ENCODE assay signal across 8 mouse cellular contexts in genomic region chr15:5241304-5242201, GRCm38 (mm10). TPM values are rescaled to one million over a fixed set of nuclear protein-coding genes. Genes with fewer than 3 reads are reported as not detected.
DNase-seq lines count a peak whose midpoint lies in the region; ATAC-seq and TF ChIP-seq lines count a peak whose summit lies in the region.

No protein-coding gene starts in this region.

- peak; percentile 39 for TF ChIP-seq CTCF in liver, embryonic 14.5 days (IDR thresholded peaks at IDR 0.05; ENCODE audit: low read depth)

- H3K27ac ChIP-seq in forebrain, embryonic 14.5 days (ENCODE audit: low read depth, low read length) = no peak overlapping the region
- H3K27ac ChIP-seq in hindbrain, embryonic 12.5 days = no peak overlapping the region
- no peak overlapping the region for H3K27ac ChIP-seq in liver, embryonic 14.5 days
- no peak overlapping the region for H3K27ac ChIP-seq in neural tube, embryonic 13.5 days (replicated peaks)

- TF ChIP-seq EP300 in liver, embryonic 14.5 days (IDR thresholded peaks at IDR 0.05; ENCODE audit: low read depth) = no peak

- peak overlapping the region; percentile 56 for H3K9ac ChIP-seq in forebrain, embryonic 14.5 days (ENCODE audit: low read length)
- H3K9ac ChIP-seq in hindbrain, embryonic 12.5 days = no peak overlapping the region; the same call in 1 of the 2 replicates
- peak overlapping the region; percentile 53 for H3K9ac ChIP-seq in liver, embryonic 14.5 days (replicated peaks)
- H3K9ac ChIP-seq in neural tube, embryonic 13.5 days = peak overlapping the region; percentile 70

- peak overlapping the region; percentile 38 for H3K4me3 ChIP-seq in forebrain, embryonic 14.5 days (ENCODE audit: low read depth, low read length)
- H3K4me3 ChIP-seq in hindbrain, embryonic 12.5 days = peak overlapping the region; percentile 47
- H3K4me3 ChIP-seq in liver, embryonic 14.5 days (ENCODE audit: insufficient read depth in 1 of 2, low read depth in 2 of 2, low read length in 2 of 2) = peak overlapping the region; percentile 70 to 80
- peak overlapping the region; percentile 56 for H3K4me3 ChIP-seq in neural tube, embryonic 13.5 days

- DNase-seq in gastrocnemius, adult 18-20 months (ENCODE audit: low spot score) = peak; percentile 23
- DNase-seq in gastrocnemius, adult 8-10 months (ENCODE audit: low spot score in 2 of 2) = no peak
- peak; percentile 92 for DNase-seq in NIH3T3 (ENCODE audit: low read depth)
- DNase-seq in forebrain, embryonic 14.5 days (ENCODE audit: low spot score) = peak; percentile 67
- peak; percentile 44 to 52 (median 49) for DNase-seq in liver, embryonic 14.5 days (ENCODE audit: low read depth in 3 of 3, low spot score in 3 of 3)
- DNase-seq in cerebellum, adult 9-11 months = no peak

- H3K4me2 ChIP-seq in forebrain, embryonic 14.5 days (ENCODE audit: low read length) = peak overlapping the region; percentile 79
- H3K4me2 ChIP-seq in hindbrain, embryonic 12.5 days (replicated peaks) = peak overlapping the region; percentile 90
- peak overlapping the region; percentile 100 for H3K4me2 ChIP-seq in liver, embryonic 14.5 days (ENCODE audit: low read depth)
- peak overlapping the region; percentile 84 for H3K4me2 ChIP-seq in neural tube, embryonic 13.5 days

- peaks cover 37% of the 10 kb centered on the region for H3K27me3 ChIP-seq in forebrain, embryonic 14.5 days (replicated peaks; ENCODE audit: control insufficient read depth, insufficient read depth, low read length)
- peaks cover 62% of the 10 kb centered on the region for H3K27me3 ChIP-seq in hindbrain, embryonic 12.5 days
- H3K27me3 ChIP-seq in liver, embryonic 14.5 days (ENCODE audit: control insufficient read depth, insufficient read depth, low read length) = peaks cover 6% of the 10 kb centered on the region
- peaks cover 64% of the 10 kb centered on the region for H3K27me3 ChIP-seq in neural tube, embryonic 13.5 days

- no peaks in the 10 kb centered on the region for H3K9me3 ChIP-seq in forebrain, embryonic 14.5 days (replicated peaks; ENCODE audit: control insufficient read depth, low read length)
- no peaks in the 10 kb centered on the region for H3K9me3 ChIP-seq in hindbrain, embryonic 12.5 days (replicated peaks)
- no peaks in the 10 kb centered on the region for H3K9me3 ChIP-seq in liver, embryonic 14.5 days (ENCODE audit: control insufficient read depth, low read length)
- no peaks in the 10 kb centered on the region for H3K9me3 ChIP-seq in neural tube, embryonic 13.5 days

- ATAC-seq in forebrain, embryonic 14.5 days = no peak
- ATAC-seq in hindbrain, embryonic 12.5 days (ENCODE audit: low FRiP score) = peak; percentile 28; the same call in 1 of the 2 replicates
- peak; percentile 30; the same call in 1 of the 2 replicates for ATAC-seq in liver, embryonic 14.5 days (ENCODE audit: insufficient read depth)
- ATAC-seq in neural tube, embryonic 13.5 days (ENCODE audit: low read depth) = peak; percentile 44; the same call in 1 of the 2 replicates

- peaks cover 15% of the 10 kb centered on the region for H3K4me1 ChIP-seq in forebrain, embryonic 14.5 days (ENCODE audit: control insufficient read depth, insufficient read depth, low read length)
- H3K4me1 ChIP-seq in hindbrain, embryonic 12.5 days = peaks cover 27% of the 10 kb centered on the region
- H3K4me1 ChIP-seq in liver, embryonic 14.5 days (replicated peaks; ENCODE audit: control insufficient read depth in 2 of 2, insufficient read depth in 2 of 2, low read length in 1 of 2) = peaks cover 16 to 33% of the 10 kb centered on the region in 2 experiments
- H3K4me1 ChIP-seq in neural tube, embryonic 13.5 days (replicated peaks) = peaks cover 32% of the 10 kb centered on the region

- no peaks in the 10 kb centered on the region for H3K36me3 ChIP-seq in forebrain, embryonic 14.5 days (ENCODE audit: control insufficient read depth, insufficient read depth, low read length)
- H3K36me3 ChIP-seq in hindbrain, embryonic 12.5 days = no peaks in the 10 kb centered on the region
- no peaks in the 10 kb centered on the region for H3K36me3 ChIP-seq in liver, embryonic 14.5 days (replicated peaks; ENCODE audit: control insufficient read depth, insufficient read depth, low read depth)
- H3K36me3 ChIP-seq in neural tube, embryonic 13.5 days = no peaks in the 10 kb centered on the region

- WGBS in forebrain, embryonic 14.5 days = 14% methylated on average over 12 of the region's 12 CpGs
- WGBS in hindbrain, embryonic 12.5 days = 18% methylated on average over 12 of the region's 12 CpGs
- 15% methylated on average over 12 of the region's 12 CpGs for WGBS in liver, embryonic 14.5 days (ENCODE audit: insufficient replicate concordance)
- 20% methylated on average over 12 of the region's 12 CpGs for WGBS in neural tube, embryonic 13.5 days

RNA-seq across cellular contexts. Expression of gene Ptger4, which starts 2.4 kb away (rescaled TPM):
- total RNA-seq in gastrocnemius, adult 18-20 months (2021) = under 1 TPM; 0.46 to 0.66 TPM
- 1 to 10 TPM in 3 of 4 experiments, under 1 TPM in 1; 0.63 to 1.2 (median 1.1) TPM for total RNA-seq in gastrocnemius, adult 8-10 months (2022)
- 0.42 and 0.51 TPM in 2 replicates for polyA plus RNA-seq in forebrain, embryonic 14.5 days (2014; fragmentation: Nextera tagmentation; extraction: Ambion mirVana)
- polyA plus RNA-seq in hindbrain, embryonic 12.5 days (2016; fragmentation: Nextera tagmentation; extraction: Ambion mirVana) = 2.1 and 2.4 TPM in 2 replicates
- 1.3 TPM in 2 replicates for polyA plus RNA-seq in liver, embryonic 14.5 days (2012; rRNA removed)
- polyA plus RNA-seq in liver, embryonic 14.5 days (2014; fragmentation: Nextera tagmentation; extraction: Ambion mirVana) = 1.5 and 1.9 TPM in 2 replicates
- 4.2 and 4.4 TPM in 2 replicates for polyA plus RNA-seq in neural tube, embryonic 13.5 days (2015; fragmentation: Nextera tagmentation; extraction: Ambion mirVana)

RNA-seq across cellular contexts. Expression of gene Ttc33, which starts 56.2 kb away (rescaled TPM):
- total RNA-seq in gastrocnemius, adult 18-20 months (2021) = 10 to 100 TPM; 69.0 to 74.1 TPM
- total RNA-seq in gastrocnemius, adult 8-10 months (2022) = 10 to 100 TPM; 63.1 to 73.6 (median 71.3) TPM
- polyA plus RNA-seq in forebrain, embryonic 14.5 days (2014; fragmentation: Nextera tagmentation; extraction: Ambion mirVana) = 65.6 and 75.5 TPM in 2 replicates
- 45.8 and 48.0 TPM in 2 replicates for polyA plus RNA-seq in hindbrain, embryonic 12.5 days (2016; fragmentation: Nextera tagmentation; extraction: Ambion mirVana)
- 3.1 and 6.6 TPM in 2 replicates for polyA plus RNA-seq in liver, embryonic 14.5 days (2012; rRNA removed)
- 13.6 and 13.9 TPM in 2 replicates for polyA plus RNA-seq in liver, embryonic 14.5 days (2014; fragmentation: Nextera tagmentation; extraction: Ambion mirVana)
- polyA plus RNA-seq in neural tube, embryonic 13.5 days (2015; fragmentation: Nextera tagmentation; extraction: Ambion mirVana) = 55.0 and 58.3 TPM in 2 replicates

Comparison
In these comparisons a context has a peak if more than half of its experiments do, and no peak if none do; other contexts are left out.
1. DNase-seq: peak in gastrocnemius, adult 18-20 months (single experiment), NIH3T3 (single experiment), forebrain, embryonic 14.5 days (single experiment) and liver, embryonic 14.5 days (3 of 3); none in gastrocnemius, adult 8-10 months (0 of 2) and cerebellum, adult 9-11 months (single experiment).
2. Peak in every context shown above with its lines, with median percentiles within 50 percentile points of each other: H3K4me2 ChIP-seq and H3K4me3 ChIP-seq.